Mouse (Mus musculus) midbrain, postnatal 0 days (tissue): ENCODE measurements at regions not wholly inside any gene's neighbourhood (a gene's known extent, or its start where the extent isn't known, plus 50 kb on each side); places are given as distances from the start of the nearest gene placed in this dataset.

Source experiments
- ATAC-seq: fragments of 200-750 bp; cut with Nextera tagmentation; 2 replicates; pipeline ENCODE4 v1.8.0; 2017; ENCODE audit warnings: moderate number of reproducible peaks, mild to moderate bottlenecking, moderate TSS enrichment, moderate library complexity; ENCODE audit not compliant: low FRiP score
- DNase-seq: peaks from one replicate; pipeline ENCODE4 v3.0.0-alpha.2; 2015; ENCODE audit warnings: low spot score
- H3K27ac ChIP-seq: fragments of 300-500 bp; sonication (generic); 2 replicates; pipeline ENCODE4 v1.5.1; 2014; ENCODE audit warnings: low read depth, mild to moderate bottlenecking, low read length, mixed read lengths
- H3K27me3 ChIP-seq: fragments of 300-500 bp; sonication (generic); 2 replicates; pipeline ENCODE4 v1.6.1; 2014; ENCODE audit warnings: low read length, control low read depth, mixed read lengths; ENCODE audit not compliant: insufficient read depth
- H3K36me3 ChIP-seq: fragments of 300-500 bp; sonication (generic); 2 replicates; pipeline ENCODE4 v1.6.1; 2014; ENCODE audit warnings: low read length, control low read depth, mixed read lengths; ENCODE audit not compliant: insufficient read depth
- H3K4me1 ChIP-seq: fragments of 300-500 bp; sonication (generic); 2 replicates; pipeline ENCODE4 v1.6.1; 2014; ENCODE audit warnings: mild to moderate bottlenecking, control low read depth, antibody characterized with exemption, low read length, mixed read lengths; ENCODE audit not compliant: insufficient read depth
- H3K4me2 ChIP-seq: fragments of 300-500 bp; sonication (generic); 2 replicates; pipeline ENCODE4 v1.6.1; 2014; ENCODE audit warnings: low read depth, mild to moderate bottlenecking, low read length, mixed read lengths; ENCODE audit not compliant: poor library complexity, severe bottlenecking
- H3K4me3 ChIP-seq: fragments of 300-500 bp; sonication (generic); 2 replicates; pipeline ENCODE4 v1.5.1; 2014; ENCODE audit warnings: low read depth, mild to moderate bottlenecking, low read length, moderate library complexity
- H3K9ac ChIP-seq: fragments of 300-500 bp; sonication (generic); replicated peaks from 2 replicates; pipeline ENCODE4 v1.6.1; 2014; ENCODE audit warnings: mild to moderate bottlenecking, low read length, moderate library complexity, mixed read lengths; ENCODE audit not compliant: poor library complexity, severe bottlenecking
- H3K9me3 ChIP-seq: fragments of 300-500 bp; sonication (generic); 2 replicates; pipeline ENCODE4 v1.6.1; 2016; ENCODE audit warnings: low read length, control low read depth
- CTCF ChIP-seq: IDR thresholded peaks from 2 replicates; pipeline ENCODE4 v1.5.1; 2016; ENCODE audit warnings: antibody characterized with exemption, mild to moderate bottlenecking
- WGBS: fragments of 180-500 bp; shearing (Covaris S2); extraction: QIAGEN DNeasy Blood & Tissue Kit; methylation state at CpG from one replicate; pipeline ENCODE4 v1.1.7; 2014; 5-methylcytosine and 5-hydroxymethylcytosine counted together

DNA sequence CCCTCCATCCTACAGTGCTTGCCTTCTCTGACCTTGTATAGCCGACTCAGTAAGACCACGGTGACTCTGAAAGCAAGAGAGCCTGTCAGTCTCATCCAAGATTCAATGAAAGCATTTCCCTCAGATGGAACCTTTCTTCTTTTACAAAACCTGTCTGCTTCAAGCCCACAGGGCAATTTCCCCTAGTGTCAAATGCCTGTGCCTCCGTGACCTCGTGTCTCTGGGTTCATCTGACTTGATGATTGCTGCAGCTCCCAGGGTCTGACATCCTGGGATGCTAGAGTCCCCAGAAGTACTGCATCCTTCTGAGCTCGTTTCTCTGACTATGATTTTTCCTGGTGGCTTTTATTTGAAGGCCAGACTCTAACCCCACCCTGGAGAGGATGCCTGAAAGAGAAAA is 270.3 kb upstream of the Npvf start:
- H3K4me1 ChIP-seq: no peaks in the 10 kb centered on the region
- DNase-seq (no peak), ATAC-seq (no peak)
- H3K27me3 ChIP-seq: no peaks in the 10 kb centered on the region
- no peak for TF ChIP-seq CTCF
- H3K4me2 ChIP-seq: no peak overlapping the region
- no peak overlapping the region for H3K4me3 ChIP-seq
- 46% methylated on average over 5 of the region's 5 CpGs for WGBS
- H3K36me3 ChIP-seq: no peaks in the 10 kb centered on the region
- H3K9me3 ChIP-seq: no peaks in the 10 kb centered on the region
- H3K27ac ChIP-seq: no peak overlapping the region
- H3K9ac ChIP-seq: no peak overlapping the region

DNA sequence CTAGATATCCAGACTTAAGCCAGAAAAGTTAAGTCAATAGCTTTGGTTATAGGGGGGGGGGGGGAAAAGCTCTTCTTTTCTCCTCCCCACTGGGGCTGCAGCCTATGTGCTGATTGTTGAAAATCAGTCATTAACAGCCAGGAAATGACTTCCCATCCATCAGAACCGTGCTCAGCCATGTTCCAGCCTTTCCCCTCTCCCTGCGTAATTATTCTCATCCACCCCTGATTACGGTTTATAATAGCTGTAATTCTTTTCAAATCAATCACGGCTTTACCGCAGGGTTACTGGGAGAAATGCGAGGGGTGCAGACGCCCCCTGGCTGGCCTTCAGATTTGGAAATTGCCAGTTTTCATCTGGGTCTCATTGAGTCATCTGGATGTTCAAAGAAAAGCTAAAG is 270.8 kb upstream of the Npvf start:
- 20% methylated on average over 7 of the region's 7 CpGs for WGBS

GRCm38 (mm10) chr6:50926313-50926712 is 272.1 kb upstream of the Npvf start:
- Histone ChIP-seq H3K9me3 (no peaks in the 10 kb centered on the region), H3K27me3 (no peaks in the 10 kb centered on the region), H3K27ac (no peak overlapping the region), H3K4me1 (no peaks in the 10 kb centered on the region), H3K9ac (no peak overlapping the region), H3K36me3 (no peaks in the 10 kb centered on the region), H3K4me3 (no peak overlapping the region), H3K4me2 (no peak overlapping the region)
- TF ChIP-seq CTCF: no peak
- ATAC-seq (no peak), DNase-seq (no peak)
- 89% methylated on average over 1 of the region's 1 CpGs for WGBS

More for the DNA sequence above, 270.8 kb upstream of the Npvf start:
- Histone ChIP-seq H3K27ac (no peak overlapping the region), H3K36me3 (no peaks in the 10 kb centered on the region), H3K4me1 (no peaks in the 10 kb centered on the region), H3K27me3 (no peaks in the 10 kb centered on the region), H3K9me3 (no peaks in the 10 kb centered on the region), H3K4me3 (no peak overlapping the region), H3K4me2 (no peak overlapping the region), H3K9ac (no peak overlapping the region)
- no peak for TF ChIP-seq CTCF
- DNase-seq (no peak), ATAC-seq (no peak)

- TF ChIP-seq CTCF: no peak
- no peak for ATAC-seq
- no peaks in the 10 kb centered on the region for H3K27me3 ChIP-seq
- no peak for DNase-seq
- no peaks in the 10 kb centered on the region for H3K36me3 ChIP-seq
- no peak overlapping the region for H3K4me2 ChIP-seq
- WGBS: 84% methylated on average over 9 of the region's 9 CpGs
- H3K9me3 ChIP-seq: no peaks in the 10 kb centered on the region
- no peak overlapping the region for H3K4me3 ChIP-seq
- no peak overlapping the region for H3K9ac ChIP-seq
- H3K27ac ChIP-seq: no peak overlapping the region
- peaks cover 4% of the 10 kb centered on the region; the same call in 1 of the 2 replicates for H3K4me1 ChIP-seq
Observed at GRCm38 (mm10) chr6:50929503-50929902, 275.3 kb upstream of the Npvf start.

- Histone ChIP-seq H3K4me3 (no peak overlapping the region), H3K27ac (no peak overlapping the region), H3K9ac (no peak overlapping the region), H3K9me3 (no peaks in the 10 kb centered on the region), H3K36me3 (no peaks in the 10 kb centered on the region), H3K4me2 (no peak overlapping the region), H3K4me1 (peaks cover 4% of the 10 kb centered on the region; the same call in 1 of the 2 replicates), H3K27me3 (no peaks in the 10 kb centered on the region)
- DNase-seq: peak; percentile 82
- TF ChIP-seq CTCF: no peak
- ATAC-seq: no peak
- WGBS: 76% methylated on average over 6 of the region's 6 CpGs
Observed at GRCm38 (mm10) chr6:50933510-50933909, 279.3 kb upstream of the Npvf start.

DNA sequence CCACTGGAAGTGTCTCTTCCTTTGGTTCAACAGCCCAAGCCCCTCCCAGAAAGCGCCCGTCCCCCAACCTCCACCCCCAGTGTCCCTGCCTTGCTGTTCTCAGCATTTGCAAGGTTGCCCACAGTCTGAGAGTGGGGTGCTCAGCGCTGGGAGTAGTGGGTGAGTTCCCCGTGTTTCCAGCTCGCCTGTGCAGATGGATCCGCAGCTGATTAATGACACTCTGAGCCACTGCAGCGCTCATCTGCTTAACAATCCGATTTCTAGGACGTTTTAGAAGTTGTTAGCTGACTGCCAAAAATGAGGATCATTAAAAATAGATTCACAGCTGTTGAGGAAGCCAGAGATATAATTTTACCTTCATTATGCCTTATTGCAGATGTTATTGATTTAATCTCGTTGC is 280.0 kb upstream of the Npvf start:
- H3K27me3 ChIP-seq: no peaks in the 10 kb centered on the region
- 0 out of 2 replicates have a peak overlapping the region, but pooled peaks have one; percentile 12 for H3K4me2 ChIP-seq
- no peak overlapping the region for H3K9ac ChIP-seq
- no peak overlapping the region for H3K4me3 ChIP-seq
- DNase-seq: peak; percentile 36
- no peaks in the 10 kb centered on the region for H3K9me3 ChIP-seq
- H3K27ac ChIP-seq: no peak overlapping the region
- H3K36me3 ChIP-seq: no peaks in the 10 kb centered on the region
- no peak for ATAC-seq
- WGBS: 55% methylated on average over 10 of the region's 10 CpGs
- TF ChIP-seq CTCF: no peak
- H3K4me1 ChIP-seq: peaks cover 4% of the 10 kb centered on the region; the same call in 1 of the 2 replicates
